ENCODE assay signal across 10 mouse cellular contexts in genomic region chrX:94990080-94990825, GRCm38 (mm10). TPM values are rescaled to one million over a fixed set of nuclear protein-coding genes. Genes with fewer than 3 reads are reported as not detected.
A peak's percentile ranks its signal among the peaks of the same experiment; 100 is the strongest.
DNase-seq lines count a peak whose midpoint lies in the region; ATAC-seq and TF ChIP-seq lines count a peak whose summit lies in the region.
"Had no signal": no experiment of that assay in that cellular context is flagged by ENCODE, and none has a peak within 500 bp of the region (broad histone marks: within the 10 kb centered on the region; RNA-seq: fewer than 3 reads in every experiment).

No protein-coding gene starts in this region.

- peak overlapping the region; percentile 46 for H3K4me3 ChIP-seq in cerebellum, adult 2 months (replicated peaks; ENCODE audit: insufficient read depth, low read depth, low read length)
- peak overlapping the region; percentile 19; the same call in 1 of the 2 replicates for H3K4me3 ChIP-seq in forebrain, embryonic 11.5 days (ENCODE audit: low read depth, low read length)
- H3K4me3 ChIP-seq in hindbrain, embryonic 13.5 days: peak overlapping the region; percentile 41
- peak overlapping the region; percentile 62 for H3K4me3 ChIP-seq in liver, adult 2 months (ENCODE audit: insufficient read depth, low read depth, low read length)

- no peak for TF ChIP-seq POLR2A in cerebellum, adult 2 months (IDR thresholded peaks at IDR 0.05; ENCODE audit: borderline replicate concordance, insufficient read depth, low read length)
- TF ChIP-seq POLR2A in liver, adult 2 months (IDR thresholded peaks at IDR 0.05; ENCODE audit: extremely low read depth, insufficient read depth, low read length): no peak

- DNase-seq in cerebellum, adult 2 months: peak; percentile 5 to 11
- no peak for DNase-seq in cerebellum, adult 8-10 months
- peak; percentile 48 for DNase-seq in Muller cell, postnatal 12 days (ENCODE audit: inconsistent ontology term)
- peak; percentile 69 for DNase-seq in forebrain, embryonic 11.5 days (ENCODE audit: low spot score)
- DNase-seq in liver, adult 2 months (ENCODE audit: extremely low read depth, low read depth, low spot score): peak; percentile 8
- peak; percentile 41 for DNase-seq in neural tube, embryonic 10.5 days (ENCODE audit: extremely low spot score, low spot score)
- DNase-seq in B cell, adult 2 months: no peak

- H3K36me3 ChIP-seq in forebrain, embryonic 11.5 days (ENCODE audit: control insufficient read depth, insufficient read depth, low read length): no peaks in the 10 kb centered on the region
- no peaks in the 10 kb centered on the region for H3K36me3 ChIP-seq in hindbrain, embryonic 13.5 days
- H3K36me3 ChIP-seq in liver, adult 2 months (ENCODE audit: control insufficient read depth, insufficient read depth, low read length): no peaks in the 10 kb centered on the region

- no peak overlapping the region for H3K27ac ChIP-seq in cerebellum, adult 2 months (ENCODE audit: insufficient read depth, low read length)
- H3K27ac ChIP-seq in forebrain, embryonic 11.5 days (ENCODE audit: low read depth, low read length): no peak overlapping the region
- H3K27ac ChIP-seq in hindbrain, embryonic 13.5 days: no peak overlapping the region
- no peak overlapping the region for H3K27ac ChIP-seq in liver, adult 2 months (replicated peaks; ENCODE audit: insufficient read depth, low read depth, low read length)

- no peak for TF ChIP-seq CTCF in cerebellum, adult 2 months (IDR thresholded peaks at IDR 0.05; ENCODE audit: borderline replicate concordance, insufficient read depth, low read depth, low read length)
- 0 out of 2 replicates have a peak, but pooled peaks have one; percentile 6 for TF ChIP-seq CTCF in liver, adult 2 months (IDR thresholded peaks at IDR 0.05; ENCODE audit: low read depth, low read length)

- no peaks in the 10 kb centered on the region for H3K27me3 ChIP-seq in cerebellum, adult 2 months (ENCODE audit: control insufficient read depth, insufficient read depth, low read length)
- no peaks in the 10 kb centered on the region; the same call in 1 of the 2 replicates for H3K27me3 ChIP-seq in forebrain, embryonic 11.5 days (ENCODE audit: control insufficient read depth, insufficient read depth, low read length)
- peaks cover 23% of the 10 kb centered on the region; the same call in 1 of the 2 replicates for H3K27me3 ChIP-seq in hindbrain, embryonic 13.5 days
- no peaks in the 10 kb centered on the region for H3K27me3 ChIP-seq in liver, adult 2 months (ENCODE audit: control insufficient read depth, insufficient read depth, low read length)
- H3K27me3 ChIP-seq: CH12.LX had no signal

- peak overlapping the region; percentile 55 for H3K9ac ChIP-seq in forebrain, embryonic 11.5 days (ENCODE audit: low read length)
- H3K9ac ChIP-seq in hindbrain, embryonic 13.5 days: peak overlapping the region; percentile 68
- peak overlapping the region; percentile 48 for H3K9ac ChIP-seq in liver, adult 2 months (ENCODE audit: low read depth, low read length)

- H3K4me2 ChIP-seq in forebrain, embryonic 11.5 days (ENCODE audit: low read depth, low read length, severe bottlenecking): peak overlapping the region; percentile 49
- H3K4me2 ChIP-seq in hindbrain, embryonic 13.5 days: peak overlapping the region; percentile 63

- H3K4me1 ChIP-seq in cerebellum, adult 2 months (ENCODE audit: control insufficient read depth, insufficient read depth, low read length): no peaks in the 10 kb centered on the region
- H3K4me1 ChIP-seq in forebrain, embryonic 11.5 days (replicated peaks; ENCODE audit: control insufficient read depth, insufficient read depth, low read length): no peaks in the 10 kb centered on the region
- H3K4me1 ChIP-seq in hindbrain, embryonic 13.5 days (replicated peaks): no peaks in the 10 kb centered on the region
- 0 out of 2 replicates have a peak, but pooled peaks cover 4% of the 10 kb centered on the region for H3K4me1 ChIP-seq in liver, adult 2 months (ENCODE audit: control insufficient read depth, insufficient read depth, low read length)

- H3K9me3 ChIP-seq in forebrain, embryonic 11.5 days (ENCODE audit: control insufficient read depth, low read length): no peaks in the 10 kb centered on the region
- no peaks in the 10 kb centered on the region for H3K9me3 ChIP-seq in hindbrain, embryonic 13.5 days

- ATAC-seq in forebrain, embryonic 11.5 days (replicated peaks; ENCODE audit: low FRiP score): peak; percentile 78
- ATAC-seq in hindbrain, embryonic 13.5 days (ENCODE audit: low FRiP score): peak; percentile 84

- H3K79me2 ChIP-seq in liver, adult 2 months (ENCODE audit: control insufficient read depth, insufficient read depth, low read length): no peaks in the 10 kb centered on the region

- WGBS in cerebellum, adult 2 months: 12% methylated on average over 29 of the region's 29 CpGs
- WGBS in forebrain, embryonic 11.5 days: 22% methylated on average over 29 of the region's 29 CpGs
- WGBS in hindbrain, embryonic 13.5 days: 17% methylated on average over 29 of the region's 29 CpGs
- WGBS in liver, adult 2 months: 5% methylated on average over 25 of the region's 29 CpGs

RNA-seq across cellular contexts. Expression of gene Spin4, which starts 36.2 kb away (rescaled TPM):
- 0.80 and 0.92 TPM in 2 replicates for polyA plus RNA-seq in cerebellum, adult 2 months (2012; rRNA removed)
- 8.9 and 11.4 TPM in 2 replicates for polyA plus RNA-seq in forebrain, embryonic 11.5 days (2014; fragmentation: Nextera tagmentation; extraction: Ambion mirVana)
- polyA plus RNA-seq in hindbrain, embryonic 13.5 days (2015; fragmentation: Nextera tagmentation; extraction: Ambion mirVana): 3.3 and 3.7 TPM in 2 replicates
- 0.47 and 0.65 TPM in 2 replicates for total RNA-seq in liver, adult 2 months (2014; rRNA removed)
- 0.07 and 0.12 TPM in 2 replicates for polyA plus RNA-seq in liver, adult 2 months (2012; rRNA removed)
- total RNA-seq: neutrophil, adult 5-6 weeks had no signal

Comparison
In these comparisons a context has a peak if more than half of its experiments do, and no peak if none do; other contexts are left out.
1. DNase-seq: peak in cerebellum, adult 2 months (2 of 2), Muller cell, postnatal 12 days (single experiment), forebrain, embryonic 11.5 days (single experiment), liver, adult 2 months (single experiment) and neural tube, embryonic 10.5 days (single experiment); none in cerebellum, adult 8-10 months (single experiment) and B cell, adult 2 months (0 of 2).
2. Peak in every context shown above with its lines, with median percentiles within 50 percentile points of each other: H3K4me3 ChIP-seq and H3K9ac ChIP-seq.